Mouse (Mus musculus): Measurements from ENCODE around the gene Rpl13. TPM values are rescaled to one million over a fixed set of nuclear protein-coding genes. Genes with fewer than 3 reads are reported as not detected.

Rpl13 gene
- 1,000 to 10,000 TPM; 3,327 to 4,550 TPM for polyA plus RNA-seq (2012; fragmentation: generic; extraction: Trizol)

GRCm38 (mm10) chr8:123101735-123102685, at the start of gene Rpl13:
Gene Rpl13, plus strand, starts transcription at chr8:123102350.

GRCm38 (mm10) chr8:123062721-123063120, 39.4 kb upstream of the Rpl13 start, which contains the start of gene Spg7:
Gene Spg7, plus strand, starts transcription at chr8:123062942.

GRCm38 (mm10) chr8:123117127-123117731, 15.1 kb downstream of the Rpl13 start, which contains the start of gene Cpne7:
Gene Cpne7, plus strand, starts transcription at chr8:123117374.

Other genes starting within 250 kb of the Rpl13 start
- 10 to 100 TPM in 1 of 2 experiments, 1 to 10 TPM in 1; 6.0 to 33.9 TPM for gene Ankrd11, start 60.1 kb upstream of the Rpl13 start, polyA plus RNA-seq (2012; fragmentation: generic; extraction: Trizol)
- gene Spg7, start 39.4 kb upstream of the Rpl13 start, polyA plus RNA-seq (2012; fragmentation: generic; extraction: Trizol), result 10 to 100 TPM; 28.8 to 58.1 TPM
- gene Cpne7, start 15.0 kb downstream of the Rpl13 start, polyA plus RNA-seq (2012; fragmentation: generic; extraction: Trizol), result under 1 TPM in 1 of 2 experiments, not detected in 1; 0.01 TPM
- gene Sult5a1, start 56.0 kb downstream of the Rpl13 start, polyA plus RNA-seq (2012; fragmentation: generic; extraction: Trizol), result under 1 TPM; 0.06 to 0.35 TPM
- under 1 TPM; 0.11 to 0.68 TPM for gene Dpep1, start 83.9 kb downstream of the Rpl13 start, polyA plus RNA-seq (2012; fragmentation: generic; extraction: Trizol)
- gene Chmp1a, start 110.4 kb downstream of the Rpl13 start, polyA plus RNA-seq (2012; fragmentation: generic; extraction: Trizol), result 10 to 100 TPM; 76.4 to 98.0 TPM
- 1 to 10 TPM in 1 of 2 experiments, under 1 TPM in 1; 0.55 to 8.9 TPM for gene Spata33, start 110.5 kb downstream of the Rpl13 start, polyA plus RNA-seq (2012; fragmentation: generic; extraction: Trizol)
- gene Cdk10, start 122.5 kb downstream of the Rpl13 start, polyA plus RNA-seq (2012; fragmentation: generic; extraction: Trizol), result 10 to 100 TPM; 27.0 to 43.1 TPM
- gene Spata2l, start 133.9 kb downstream of the Rpl13 start, polyA plus RNA-seq (2012; fragmentation: generic; extraction: Trizol), result 1 to 10 TPM; 1.1 to 4.4 TPM
- 10 to 100 TPM in 1 of 2 experiments, 1 to 10 TPM in 1; 2.3 to 15.3 TPM for gene Zfp276, start 151.8 kb downstream of the Rpl13 start, polyA plus RNA-seq (2012; fragmentation: generic; extraction: Trizol)
- gene Vps9d1, start 152.0 kb downstream of the Rpl13 start, polyA plus RNA-seq (2012; fragmentation: generic; extraction: Trizol), result 10 to 100 TPM in 1 of 2 experiments, 1 to 10 TPM in 1; 4.7 to 17.9 TPM
- 10 to 100 TPM; 12.4 to 13.9 TPM for gene Fanca, start 216.2 kb downstream of the Rpl13 start, polyA plus RNA-seq (2012; fragmentation: generic; extraction: Trizol)
- gene Spire2, start 230.4 kb downstream of the Rpl13 start, polyA plus RNA-seq (2012; fragmentation: generic; extraction: Trizol), result 1 to 10 TPM; 3.2 to 7.7 TPM

All from C3H10T1/2 (cell line).